Mouse (Mus musculus) G1E (cell line): ENCODE data around the gene Prr18.

Source experiments
- CTCF ChIP-seq: IDR thresholded peaks from 2 replicates; pipeline ENCODE4 v1.5.1; 2012; ENCODE audit warnings: low read depth, low read length, inconsistent platforms, mixed read lengths
- POLR2AphosphoS5 ChIP-seq: IDR thresholded peaks from 2 replicates; pipeline ENCODE4 v1.6.1; 2012; ENCODE audit warnings: low read depth, low read length, inconsistent platforms; ENCODE audit not compliant: insufficient replicate concordance

GRCm38 (mm10) chr17:8295825-8296224 lies 41.4 kb upstream of the Prr18 start:
- TF ChIP-seq CTCF (no peak), POLR2AphosphoS5 (no peak)
